Mouse (Mus musculus): ENCODE measurements around the gene Orai3. TPM values are rescaled to one million over a fixed set of nuclear protein-coding genes. Genes with fewer than 3 reads are reported as not detected.

Gene Orai3
- total and polyA plus RNA-seq, 3 experiments, result 10.3 to 16.9 (median 11.6) TPM

- Histone ChIP-seq H3K9me3 (replicated peaks; ENCODE audit: low read length) (no peaks in the 10 kb centered on the region), H3K36me3 (replicated peaks in 1 of 2; ENCODE audit: control insufficient read depth in 1 of 2, insufficient read depth in 1 of 2, low read length in 1 of 2) (peaks cover 49 to 94% of the 10 kb centered on the region in 2 experiments), H3K4me1 (ENCODE audit: control insufficient read depth in 1 of 2, insufficient read depth in 2 of 2) (peaks cover under 1 to 21% of the 10 kb centered on the region in 2 experiments; a peak in 3 of 4 replicates), H3K79me2 (replicated peaks; ENCODE audit: control insufficient read depth, extremely low read depth, insufficient read depth, poor library complexity, severe bottlenecking) (no peaks in the 10 kb centered on the region), H3K4me2 (ENCODE audit: insufficient read depth, low read depth, poor library complexity, severe bottlenecking) (no peak overlapping the region), H3K4me3 (replicated peaks in 1 of 3; ENCODE audit: low read depth in 2 of 3, low read length in 2 of 3, poor library complexity in 1 of 3) (no peak overlapping the region), H3K27me3 (replicated peaks) (no peaks in the 10 kb centered on the region), H3K9ac (ENCODE audit: insufficient read depth, low read depth) (no peak overlapping the region), H3K27ac (ENCODE audit: insufficient read depth, low read depth) (no peak overlapping the region)
- in situ Hi-C loops (cut with MboI; ENCODE audit: low pct_ligation_motif_present, low pct_unique_long_range_greater_than_20kb, low sequenced_read_pairs) (loop anchor here (25.0 kb wide), 1 partner anchor 390 kb away; no protein-coding TSS in a partner anchor), dilution Hi-C loops (cut with MboI; ENCODE audit: extremely low pct_ligation_motif_present, extremely low pct_unique_long_range_greater_than_20kb, low sequenced_read_pairs) (no loop called here)
- no peak for DNase-seq (ENCODE audit: extremely low read depth)
- no peak for TF ChIP-seq MYC (IDR thresholded peaks at IDR 0.05; ENCODE audit: low read depth, low read length)
- no peak for TF ChIP-seq TBP (conservative IDR thresholded peaks at IDR 0.05; ENCODE audit: low read depth, low read length)
- TF ChIP-seq MAFK (IDR thresholded peaks at IDR 0.05; ENCODE audit: insufficient replicate concordance, low read length), result no peak
- TF ChIP-seq NRF1 (IDR thresholded peaks at IDR 0.05; ENCODE audit: low read depth, low read length), result no peak
- no peak for TF ChIP-seq MXI1 (IDR thresholded peaks at IDR 0.05; ENCODE audit: low read depth, low read length)
- TF ChIP-seq USF1 (IDR thresholded peaks at IDR 0.05; ENCODE audit: low read depth, low read length), result no peak
- TF ChIP-seq BHLHE40 (IDR thresholded peaks at IDR 0.05; ENCODE audit: low read depth, low read length), result no peak
- TF ChIP-seq HCFC1 (IDR thresholded peaks at IDR 0.05; ENCODE audit: low read depth, low read length), result no peak
- no peak for TF ChIP-seq TCF12 (IDR thresholded peaks at IDR 0.05; ENCODE audit: low read depth, low read length)
- TF ChIP-seq GABPA (IDR thresholded peaks at IDR 0.05; ENCODE audit: insufficient replicate concordance, low read depth, low read length), result no peak
- no peak for TF ChIP-seq RCOR1 (conservative IDR thresholded peaks at IDR 0.05; ENCODE audit: low read depth, low read length)
- TF ChIP-seq UBTF (IDR thresholded peaks at IDR 0.05; ENCODE audit: low read depth, low read length), result no peak
- TF ChIP-seq JUND (conservative IDR thresholded peaks at IDR 0.05; ENCODE audit: low read depth, low read length), result no peak
- TF ChIP-seq IRF4 (IDR thresholded peaks at IDR 0.05; ENCODE audit: low read depth, low read length), result no peak
These were observed 17.5 kb upstream of the Orai3 start for GRCm38 (mm10) chr7:127752069-127752468.

- TF ChIP-seq USF1 (IDR thresholded peaks at IDR 0.05; ENCODE audit: low read depth, low read length), result no peak
- no peak for TF ChIP-seq CHD1 (IDR thresholded peaks at IDR 0.05; ENCODE audit: low read depth, low read length)
- TF ChIP-seq ETS1 (conservative IDR thresholded peaks at IDR 0.05; ENCODE audit: low read depth, low read length), result no peak
- TF ChIP-seq MEF2A (IDR thresholded peaks at IDR 0.05; ENCODE audit: borderline replicate concordance, low read depth, low read length), result no peak
- no peak for TF ChIP-seq MAZ (IDR thresholded peaks at IDR 0.05; ENCODE audit: low read depth, low read length)
- TF ChIP-seq NRF1 (IDR thresholded peaks at IDR 0.05; ENCODE audit: low read depth, low read length), result no peak
- TF ChIP-seq ZKSCAN1 (IDR thresholded peaks at IDR 0.05; ENCODE audit: borderline replicate concordance, low read depth, low read length), result no peak
- no peak for TF ChIP-seq ZNF384 (IDR thresholded peaks at IDR 0.05; ENCODE audit: low read depth, low read length)
- no peak for TF ChIP-seq E2F4 (IDR thresholded peaks at IDR 0.05; ENCODE audit: insufficient replicate concordance, low read depth, low read length)
- TF ChIP-seq USF2 (conservative IDR thresholded peaks at IDR 0.05; ENCODE audit: low read depth, low read length), result no peak
- Histone ChIP-seq H3K4me3 (replicated peaks in 1 of 3; ENCODE audit: low read depth in 2 of 3, low read length in 2 of 3, poor library complexity in 1 of 3) (no peak overlapping the region), H3K9ac (ENCODE audit: insufficient read depth, low read depth) (no peak overlapping the region), H3K27me3 (replicated peaks) (no peaks in the 10 kb centered on the region), H3K4me1 (ENCODE audit: control insufficient read depth in 1 of 2, insufficient read depth in 2 of 2) (peaks cover 0 to 13% of the 10 kb centered on the region in 2 experiments; a peak in 1 of 4 replicates), H3K4me2 (ENCODE audit: insufficient read depth, low read depth, poor library complexity, severe bottlenecking) (no peak overlapping the region), H3K27ac (ENCODE audit: insufficient read depth, low read depth) (no peak overlapping the region), H3K79me2 (replicated peaks; ENCODE audit: control insufficient read depth, extremely low read depth, insufficient read depth, poor library complexity, severe bottlenecking) (no peaks in the 10 kb centered on the region), H3K36me3 (replicated peaks in 1 of 2; ENCODE audit: control insufficient read depth in 1 of 2, insufficient read depth in 1 of 2, low read length in 1 of 2) (peaks cover 46 to 99% of the 10 kb centered on the region in 2 experiments), H3K9me3 (replicated peaks; ENCODE audit: low read length) (no peaks in the 10 kb centered on the region)
- in situ Hi-C loops (cut with MboI; ENCODE audit: low pct_ligation_motif_present, low pct_unique_long_range_greater_than_20kb, low sequenced_read_pairs), result loop anchor here (25.0 kb wide), 1 partner anchor 391 kb away; no protein-coding TSS in a partner anchor
- dilution Hi-C loops (cut with MboI; ENCODE audit: extremely low pct_ligation_motif_present, extremely low pct_unique_long_range_greater_than_20kb, low sequenced_read_pairs), result no loop called here
- no peak for DNase-seq (ENCODE audit: extremely low read depth)
These were observed 16.5 kb upstream of the Orai3 start for GRCm38 (mm10) chr7:127753158-127753557.

Data from CH12.LX (cell line).